Mouse (Mus musculus): ENCODE data around the gene Pclo. TPM values are rescaled to one million over a fixed set of nuclear protein-coding genes. Genes with fewer than 3 reads are reported as not detected.
"Not testable (repeated sequence)": the region's sequence is repeated elsewhere in the genome, so short reads cannot be mapped to it uniquely, and the experiment has no call there.

Pclo gene
- total and polyA plus RNA-seq, 2 experiments from 2014 or later: 8.8 to 38.8 TPM

GRCm38 (mm10) chr5:14834155-14834991 is 319.7 kb downstream of the Pclo start:
- TF ChIP-seq CTCF (IDR thresholded peaks at IDR 0.05; ENCODE audit: low read depth): no peak
- ATAC-seq: peak; percentile 69
- peak; percentile 34 for DNase-seq
- Histone ChIP-seq H3K9me3 (ENCODE audit: low read length) (no peaks in the 10 kb centered on the region), H3K36me3 (ENCODE audit: insufficient read depth) (no peaks in the 10 kb centered on the region), H3K4me1 (ENCODE audit: insufficient read depth) (no peaks in the 10 kb centered on the region), H3K4me3 (ENCODE audit: low read depth, low read length) (no peak overlapping the region), H3K4me2 (ENCODE audit: low read depth) (no peak overlapping the region), H3K27ac (ENCODE audit: low read depth, low read length) (no peak overlapping the region), H3K27me3 (ENCODE audit: insufficient read depth, low read length) (no peaks in the 10 kb centered on the region), H3K9ac (no peak overlapping the region)
- WGBS: 36% methylated on average over 4 of the region's 4 CpGs

GRCm38 (mm10) chr5:14853650-14854049 is 338.9 kb downstream of the Pclo start:
- no peak overlapping the region for H3K9ac ChIP-seq
- no peaks in the 10 kb centered on the region for H3K36me3 ChIP-seq (ENCODE audit: insufficient read depth)
- H3K4me1 ChIP-seq (ENCODE audit: insufficient read depth): no peaks in the 10 kb centered on the region
- no peak for TF ChIP-seq CTCF (IDR thresholded peaks at IDR 0.05; ENCODE audit: low read depth)
- ATAC-seq (no peak), DNase-seq (no peak)
- no peak overlapping the region for H3K4me2 ChIP-seq (ENCODE audit: low read depth)
- H3K9me3 ChIP-seq (ENCODE audit: low read length): no peaks in the 10 kb centered on the region
- H3K27me3 ChIP-seq (ENCODE audit: insufficient read depth, low read length): no peaks in the 10 kb centered on the region
- no peak overlapping the region for H3K27ac ChIP-seq (ENCODE audit: low read depth, low read length)
- H3K4me3 ChIP-seq (ENCODE audit: low read depth, low read length): no peak overlapping the region

- ATAC-seq: not testable (repeated sequence)
Measured at GRCm38 (mm10) chr5:14885291-14885690, 370.6 kb downstream of the Pclo start.

GRCm38 (mm10) chr5:14892242-14892641 is 377.5 kb downstream of the Pclo start:
- DNase-seq (no peak), ATAC-seq (no peak)
- Histone ChIP-seq H3K4me1 (ENCODE audit: insufficient read depth) (no peaks in the 10 kb centered on the region), H3K27ac (ENCODE audit: low read depth, low read length) (no peak overlapping the region), H3K4me2 (ENCODE audit: low read depth) (no peak overlapping the region), H3K9ac (no peak overlapping the region), H3K36me3 (ENCODE audit: insufficient read depth) (no peaks in the 10 kb centered on the region), H3K9me3 (ENCODE audit: low read length) (no peaks in the 10 kb centered on the region), H3K4me3 (ENCODE audit: low read depth, low read length) (no peak overlapping the region), H3K27me3 (ENCODE audit: insufficient read depth, low read length) (no peaks in the 10 kb centered on the region)
- WGBS: 78% methylated on average over 3 of the region's 3 CpGs
- TF ChIP-seq CTCF (IDR thresholded peaks at IDR 0.05; ENCODE audit: low read depth): no peak

More at GRCm38 (mm10) chr5:14885291-14885690, 370.6 kb downstream of the Pclo start:
- not testable (repeated sequence) for H3K4me3 ChIP-seq (ENCODE audit: low read depth, low read length); H3K36me3 ChIP-seq (ENCODE audit: insufficient read depth); H3K27me3 ChIP-seq (ENCODE audit: insufficient read depth, low read length); H3K4me1 ChIP-seq (ENCODE audit: insufficient read depth); H3K27ac ChIP-seq (ENCODE audit: low read depth, low read length); DNase-seq; H3K9me3 ChIP-seq (ENCODE audit: low read length); H3K9ac ChIP-seq; H3K4me2 ChIP-seq (ENCODE audit: low read depth)
- WGBS: 70% methylated on average over 2 of the region's 2 CpGs

GRCm38 (mm10) chr5:14903539-14903938 is 388.8 kb downstream of the Pclo start:
- not testable (repeated sequence) for H3K36me3 ChIP-seq (ENCODE audit: insufficient read depth); H3K27ac ChIP-seq (ENCODE audit: low read depth, low read length); DNase-seq; H3K4me1 ChIP-seq (ENCODE audit: insufficient read depth); ATAC-seq; H3K4me3 ChIP-seq (ENCODE audit: low read depth, low read length); H3K9me3 ChIP-seq (ENCODE audit: low read length); H3K27me3 ChIP-seq (ENCODE audit: insufficient read depth, low read length); H3K4me2 ChIP-seq (ENCODE audit: low read depth); H3K9ac ChIP-seq
- WGBS: 15% methylated on average over 3 of the region's 3 CpGs
